Mouse (Mus musculus) intestine, embryonic 16.5 days (tissue): ENCODE measurements around the gene Tnfrsf13c. TPM values are rescaled to one million over a fixed set of nuclear protein-coding genes. Genes with fewer than 3 reads are reported as not detected.
"Not testable (repeated sequence)": the region's sequence is repeated elsewhere in the genome, so short reads cannot be mapped to it uniquely, and the experiment has no call there.

ENCODE experiments used
- ATAC-seq: fragments of 200-750 bp; cut with Nextera tagmentation; 2 replicates; pipeline ENCODE4 v1.8.0; 2017; ENCODE audit warnings: moderate TSS enrichment, moderate library complexity
- H3K27ac ChIP-seq: fragments of 300-500 bp; sonication (generic); 2 replicates; pipeline ENCODE4 v1.5.1; 2014; ENCODE audit warnings: mild to moderate bottlenecking, low read length
- H3K27me3 ChIP-seq: fragments of 300-500 bp; sonication (generic); replicated peaks from 2 replicates; pipeline ENCODE4 v1.6.1; 2014; ENCODE audit warnings: low read length, control low read depth, mixed read lengths; ENCODE audit not compliant: control insufficient read depth, insufficient read depth
- H3K36me3 ChIP-seq: fragments of 300-500 bp; sonication (generic); 2 replicates; pipeline ENCODE4 v1.6.1; 2014; ENCODE audit warnings: low read length, control low read depth; ENCODE audit not compliant: control insufficient read depth, insufficient read depth
- H3K4me1 ChIP-seq: fragments of 300-500 bp; sonication (generic); 2 replicates; pipeline ENCODE4 v1.6.1; 2014; ENCODE audit warnings: low read length, control low read depth, mixed read lengths; ENCODE audit not compliant: control insufficient read depth, insufficient read depth
- H3K4me2 ChIP-seq: fragments of 300-500 bp; sonication (generic); 2 replicates; pipeline ENCODE4 v1.6.1; 2014; ENCODE audit warnings: low read depth, low read length, control low read depth
- H3K4me3 ChIP-seq: fragments of 300-500 bp; sonication (generic); 2 replicates; pipeline ENCODE4 v1.5.1; 2014; ENCODE audit warnings: mild to moderate bottlenecking, low read length
- H3K9ac ChIP-seq: fragments of 300-500 bp; sonication (generic); 2 replicates; pipeline ENCODE4 v1.6.1; 2014; ENCODE audit warnings: low read depth, low read length
- H3K9me3 ChIP-seq: fragments of 300-500 bp; sonication (generic); 2 replicates; pipeline ENCODE4 v1.6.1; 2016; ENCODE audit warnings: low read length, control low read depth; ENCODE audit not compliant: control insufficient read depth
- WGBS: fragments of 180-500 bp; shearing (Covaris S2); extraction: QIAGEN DNeasy Blood & Tissue Kit; methylation state at CpG from one replicate; pipeline ENCODE4 v1.1.7; 2014; 5-methylcytosine and 5-hydroxymethylcytosine counted together
- polyA plus RNA-seq: library from polyadenylated mRNA; unstranded; fragments of >200 nt; fragmentation: Nextera tagmentation; extraction: Ambion mirVana; gene quantifications from 2 replicates; pipeline ENCODE4 v1.2.1, GENCODE M21; 2015

Tnfrsf13c gene
- polyA plus RNA-seq, 1 experiment from 2014 or later: 0.11 TPM

DNA sequence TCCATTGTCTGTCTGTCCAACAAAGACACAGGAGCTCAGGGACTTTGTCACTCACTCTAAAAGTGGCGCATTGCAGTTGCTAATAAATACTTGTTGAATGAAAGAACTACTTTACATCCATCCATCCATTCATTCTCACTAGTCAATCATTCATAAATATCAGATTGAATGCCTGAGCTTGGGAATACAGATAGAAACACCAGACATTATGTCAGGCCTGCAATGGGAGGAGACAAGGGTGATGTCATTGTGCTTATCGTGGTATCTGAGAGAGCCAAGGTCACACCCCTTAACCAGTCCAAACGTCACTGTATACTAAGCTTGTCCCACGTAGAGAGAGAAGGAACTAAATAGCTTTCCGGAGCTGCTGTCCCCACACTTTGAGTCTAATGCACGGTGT, 27.9 kb upstream of the Tnfrsf13c start, which contains the start of gene 1500009C09Rik:
1500009C09Rik (plus strand) TSS at position 301 of the 400 bp plus-strand sequence.
- no peaks in the 10 kb centered on the region; the same call in 1 of the 2 replicates for H3K27me3 ChIP-seq
- H3K36me3 ChIP-seq: no peaks in the 10 kb centered on the region
- H3K9ac ChIP-seq: no peak within 1 kb of the TSS
- no peaks in the 10 kb centered on the region for H3K4me1 ChIP-seq
- H3K4me2 ChIP-seq: no peak within 1 kb of the TSS
- H3K27ac ChIP-seq: no peak within 1 kb of the TSS
- H3K4me3 ChIP-seq: no peak within 1 kb of the TSS
- WGBS: 80% methylated on average over 6 of the region's 6 CpGs
- no peaks in the 10 kb centered on the region for H3K9me3 ChIP-seq
- ATAC-seq: no peak

DNA sequence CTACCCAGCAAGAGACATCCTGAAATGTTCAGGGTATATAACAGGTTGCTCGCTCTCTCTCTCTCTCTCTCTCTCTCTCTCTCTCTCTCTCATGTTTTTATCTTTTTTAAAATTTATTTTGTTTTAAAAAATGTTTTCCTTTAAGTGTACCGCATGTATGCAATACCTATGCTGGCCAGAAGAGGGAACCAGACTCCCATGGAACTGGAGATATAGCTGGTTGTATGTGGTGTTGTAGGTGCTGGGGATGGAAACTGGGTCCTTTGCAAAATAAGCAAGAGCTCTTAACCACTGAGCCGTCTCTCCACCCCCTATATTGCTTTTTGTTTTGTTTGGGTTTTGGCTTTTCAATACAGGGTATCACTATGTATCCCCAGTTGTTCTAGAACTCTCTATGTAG, 27.4 kb upstream of the Tnfrsf13c start:
- Histone ChIP-seq H3K4me1 (no peaks in the 10 kb centered on the region), H3K9ac (no peak overlapping the region), H3K27me3 (no peaks in the 10 kb centered on the region; the same call in 1 of the 2 replicates), H3K4me3 (no peak overlapping the region), H3K9me3 (no peaks in the 10 kb centered on the region), H3K36me3 (no peaks in the 10 kb centered on the region), H3K4me2 (no peak overlapping the region), H3K27ac (no peak overlapping the region)
- 91% methylated on average over 3 of the region's 3 CpGs for WGBS
- no peak for ATAC-seq

DNA sequence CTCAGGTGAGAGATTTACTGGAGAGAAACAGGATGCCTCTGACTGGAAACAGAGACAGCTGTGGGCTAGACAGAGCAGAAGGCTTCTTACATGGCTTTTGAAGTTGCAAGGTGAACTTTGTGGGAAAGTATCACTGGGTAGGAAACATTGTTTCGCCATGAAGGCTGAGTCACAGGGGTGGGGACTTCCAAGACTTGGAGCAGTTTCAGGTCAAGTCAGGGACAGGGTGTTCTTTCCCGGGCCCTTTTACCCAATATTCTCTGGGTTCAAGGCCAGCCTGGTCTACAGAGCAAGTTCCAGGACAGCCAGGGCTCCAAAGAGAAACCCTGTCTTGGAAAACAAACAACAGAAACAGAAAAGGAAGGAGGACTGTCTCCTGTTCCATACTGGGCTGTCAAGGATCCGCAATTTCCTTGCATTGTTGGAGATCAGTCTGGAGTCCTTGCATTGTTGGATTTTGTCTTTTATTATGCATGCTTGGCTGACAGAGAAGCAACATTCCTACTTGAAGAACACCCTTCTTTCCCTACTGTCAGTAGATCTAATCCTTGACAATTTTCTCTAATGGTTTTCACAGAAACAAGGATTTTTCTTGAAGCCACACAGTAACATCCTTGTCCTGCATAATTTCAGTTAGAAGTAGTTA, 23.1 kb upstream of the Tnfrsf13c start:
- Histone ChIP-seq H3K36me3 (no peaks in the 10 kb centered on the region), H3K9me3 (no peaks in the 10 kb centered on the region), H3K27me3 (no peaks in the 10 kb centered on the region), H3K4me1 (peaks cover 10% of the 10 kb centered on the region), H3K27ac (no peak overlapping the region), H3K4me2 (no peak overlapping the region), H3K4me3 (no peak overlapping the region), H3K9ac (no peak overlapping the region)
- 73% methylated on average over 3 of the region's 3 CpGs for WGBS
- no peak for ATAC-seq

DNA sequence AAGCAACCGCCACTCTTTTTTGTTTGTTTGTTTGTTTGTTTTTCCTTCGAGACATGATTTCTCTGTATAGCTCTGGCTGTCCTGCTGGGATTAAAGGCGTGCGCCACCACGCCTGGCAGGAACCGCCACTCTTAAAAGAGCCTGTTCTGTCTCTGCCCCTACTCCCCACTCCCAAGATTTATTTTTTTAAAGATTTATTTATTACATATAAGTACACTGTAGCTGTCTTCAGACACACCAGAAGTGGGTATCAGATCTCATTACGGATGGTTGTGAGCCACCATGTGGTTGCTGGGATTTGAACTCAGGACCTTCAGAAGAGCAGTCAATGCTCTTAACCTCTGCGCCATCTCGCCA, 20.6 kb upstream of the Tnfrsf13c start:
- Histone ChIP-seq H3K4me2 (peak overlapping the region; percentile 97), H3K4me3 (peak overlapping the region; percentile 67), H3K4me1 (peaks cover 10% of the 10 kb centered on the region), H3K9ac (peak overlapping the region; percentile 69)
- not testable (repeated sequence) for ATAC-seq, H3K36me3 ChIP-seq, H3K27ac ChIP-seq, H3K27me3 ChIP-seq, H3K9me3 ChIP-seq
- 22% methylated on average over 9 of the region's 9 CpGs for WGBS

DNA sequence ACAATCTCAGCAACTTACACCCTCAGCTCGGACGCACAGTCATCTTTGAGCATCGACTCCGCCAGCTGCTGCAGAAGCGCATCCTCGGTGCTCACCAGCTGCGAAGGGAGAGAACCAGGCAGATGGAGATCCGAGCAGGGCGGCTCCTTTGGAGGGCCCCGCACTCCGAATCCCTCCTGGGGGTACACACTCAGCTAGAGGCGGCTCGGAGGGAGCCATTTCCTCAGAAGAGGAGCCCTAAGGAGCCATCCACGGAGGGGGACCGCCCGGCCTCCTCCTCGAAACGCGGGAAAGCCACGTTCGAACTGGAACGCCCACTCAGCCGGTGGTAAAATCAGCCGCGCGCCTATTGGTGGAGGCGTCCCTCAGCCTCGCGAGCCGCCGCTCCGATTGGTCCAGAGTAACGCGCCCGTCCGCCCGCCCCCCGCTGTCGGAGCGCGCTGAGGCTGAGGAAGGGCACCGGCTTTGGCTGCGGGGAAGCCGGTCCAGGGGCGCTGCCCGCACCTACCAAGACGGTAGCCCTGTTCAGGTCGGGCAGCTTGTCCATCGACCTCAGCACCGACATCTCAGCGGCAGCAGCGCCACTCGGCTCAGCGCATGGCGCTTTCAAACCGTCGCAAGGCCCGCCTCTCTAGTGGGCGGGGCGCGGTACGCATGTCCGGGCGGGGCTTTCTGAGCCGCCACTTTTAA, 20.1 kb upstream of the Tnfrsf13c start, which contains the start of gene Cenpm:
Cenpm (minus strand) TSS at position 634 of the 690 bp plus-strand sequence.
- Histone ChIP-seq H3K27ac (peak within 1 kb of the TSS; percentile 57), H3K27me3 (no peaks in the 10 kb centered on the region), H3K4me3 (peak within 1 kb of the TSS; percentile 67), H3K4me2 (peak within 1 kb of the TSS; percentile 97), H3K36me3 (no peaks in the 10 kb centered on the region), H3K9me3 (no peaks in the 10 kb centered on the region), H3K4me1 (peaks cover 10% of the 10 kb centered on the region), H3K9ac (peak within 1 kb of the TSS; percentile 78)
- ATAC-seq: peak; percentile 99
- under 1% methylated on average over 65 of the region's 65 CpGs for whole genome bisulfite sequencing

DNA sequence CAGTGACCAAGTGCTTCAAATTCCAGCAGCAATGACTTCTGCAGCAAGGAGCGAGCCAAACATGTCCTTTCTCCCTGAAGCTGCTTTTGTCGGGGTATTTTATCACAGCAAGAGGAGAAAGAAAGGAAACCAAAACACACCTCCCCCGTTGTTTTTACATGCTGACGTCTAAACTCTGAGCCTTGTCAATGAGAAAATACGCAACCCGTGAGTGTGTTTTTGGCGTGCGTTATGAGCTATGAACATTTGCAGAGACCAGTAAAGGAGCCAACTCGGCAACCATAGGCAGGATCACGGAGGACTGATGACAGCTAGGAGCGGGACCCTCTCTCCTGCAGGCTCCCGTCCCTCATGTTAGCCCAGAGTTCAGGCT, 19.6 kb upstream of the Tnfrsf13c start:
- no peak for ATAC-seq
- no peaks in the 10 kb centered on the region for H3K27me3 ChIP-seq
- 4% methylated on average over 12 of the region's 12 CpGs for WGBS
- no peaks in the 10 kb centered on the region for H3K9me3 ChIP-seq
- no peaks in the 10 kb centered on the region for H3K36me3 ChIP-seq
- H3K4me3 ChIP-seq: peak overlapping the region; percentile 67
- peak overlapping the region; percentile 78 for H3K9ac ChIP-seq
- peak overlapping the region; percentile 48 for H3K27ac ChIP-seq
- peaks cover 10% of the 10 kb centered on the region for H3K4me1 ChIP-seq
- peak overlapping the region; percentile 97 for H3K4me2 ChIP-seq

DNA sequence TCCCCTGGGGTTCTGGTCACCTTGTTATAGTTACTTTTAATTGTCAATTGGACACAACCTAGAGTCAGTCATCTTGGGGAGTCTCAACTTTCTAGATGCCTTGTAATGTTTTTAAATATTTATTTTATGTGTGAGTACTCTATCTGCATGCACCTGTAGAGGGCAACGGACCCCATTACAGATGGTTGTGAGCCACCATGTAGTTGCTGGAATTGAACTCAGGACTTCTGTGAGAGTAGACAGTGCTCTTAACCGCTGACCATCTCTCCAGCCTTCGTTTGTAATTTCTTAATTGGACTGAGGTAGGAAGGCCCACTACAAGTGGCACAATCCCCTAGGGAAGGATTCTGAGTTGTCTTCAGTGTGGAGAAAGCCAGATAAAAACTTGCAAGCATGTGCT, 19.1 kb upstream of the Tnfrsf13c start:
- no peaks in the 10 kb centered on the region for H3K27me3 ChIP-seq
- no peak overlapping the region for H3K27ac ChIP-seq
- H3K9me3 ChIP-seq: no peaks in the 10 kb centered on the region
- no peak for ATAC-seq
- H3K4me3 ChIP-seq: peak overlapping the region; percentile 67
- peaks cover 10% of the 10 kb centered on the region for H3K4me1 ChIP-seq
- 0 out of 2 replicates have a peak, but pooled peaks cover under 1% of the 10 kb centered on the region for H3K36me3 ChIP-seq
- peak overlapping the region; percentile 97 for H3K4me2 ChIP-seq
- WGBS: 67% methylated on average over 3 of the region's 3 CpGs
- H3K9ac ChIP-seq: peak overlapping the region; percentile 78

DNA sequence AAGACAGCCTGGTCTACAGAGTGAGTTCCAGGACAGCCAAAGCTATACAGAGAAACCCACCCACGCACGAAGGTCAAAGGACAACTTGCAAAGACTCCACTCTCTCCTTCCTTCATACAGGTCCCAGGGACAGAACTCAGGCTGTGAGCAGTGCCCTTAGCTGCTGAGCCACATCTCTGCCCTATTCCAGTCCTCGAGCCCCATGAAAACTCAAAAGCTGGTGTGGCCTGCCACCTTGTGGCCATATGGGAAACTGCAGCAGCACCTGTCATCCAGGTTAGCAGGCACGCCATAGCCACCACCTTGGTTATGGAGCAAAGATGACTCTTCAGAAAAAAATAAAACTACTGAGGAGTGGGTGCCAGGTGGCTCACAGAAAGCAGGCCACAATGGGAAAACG, 12.4 kb upstream of the Tnfrsf13c start:
- no peak overlapping the region for H3K4me3 ChIP-seq
- no peaks in the 10 kb centered on the region for H3K9me3 ChIP-seq
- no peak overlapping the region for H3K4me2 ChIP-seq
- no peaks in the 10 kb centered on the region for H3K4me1 ChIP-seq
- peak; percentile 72 for ATAC-seq
- H3K27me3 ChIP-seq: no peaks in the 10 kb centered on the region
- no peak overlapping the region for H3K27ac ChIP-seq
- 0 out of 2 replicates have a peak, but pooled peaks cover 2% of the 10 kb centered on the region for H3K36me3 ChIP-seq
- H3K9ac ChIP-seq: no peak overlapping the region
- 14% methylated on average over 5 of the region's 5 CpGs for WGBS

DNA sequence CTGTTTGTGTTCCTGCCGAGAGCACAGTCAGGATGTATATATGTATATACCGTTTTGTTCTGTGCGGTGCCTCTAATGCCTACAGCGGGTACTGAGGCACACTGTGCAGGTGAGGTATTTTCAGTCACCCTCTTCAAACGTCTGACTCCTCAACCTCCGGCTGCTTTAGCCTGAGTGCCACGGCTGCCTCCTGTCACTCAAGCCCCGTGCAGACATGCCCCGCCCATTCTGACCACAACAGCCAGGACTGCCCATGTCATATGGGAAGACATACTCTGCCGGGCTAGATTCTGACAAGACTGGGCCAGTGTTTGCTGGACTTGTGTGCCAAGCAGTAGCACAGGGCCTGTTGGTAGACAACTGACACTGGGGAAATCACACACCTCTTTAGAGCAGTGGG, 11.5 kb upstream of the Tnfrsf13c start:
- H3K27me3 ChIP-seq: no peaks in the 10 kb centered on the region
- 73% methylated on average over 10 of the region's 10 CpGs for WGBS
- H3K9me3 ChIP-seq: no peaks in the 10 kb centered on the region
- no peak overlapping the region for H3K4me3 ChIP-seq
- no peak overlapping the region for H3K9ac ChIP-seq
- 0 out of 2 replicates have a peak, but pooled peaks cover 2% of the 10 kb centered on the region for H3K36me3 ChIP-seq
- ATAC-seq: no peak
- H3K4me2 ChIP-seq: no peak overlapping the region
- no peak overlapping the region for H3K27ac ChIP-seq
- no peaks in the 10 kb centered on the region for H3K4me1 ChIP-seq
